Mouse (Mus musculus): Measurements from ENCODE around the gene Cyp21a1. TPM values are rescaled to one million over a fixed set of nuclear protein-coding genes. Genes with fewer than 3 reads are reported as not detected.
"Not testable (repeated sequence)": the region's sequence is repeated elsewhere in the genome, so short reads cannot be mapped to it uniquely, and the experiment has no call there.

Gene Cyp21a1
- total RNA-seq, 1 experiment: 0.27 TPM

- H3K9me3 ChIP-seq (ENCODE audit: control insufficient read depth, insufficient read depth, low read depth, low read length): no peaks in the 10 kb centered on the region
- no peak overlapping the region for H3K4me3 ChIP-seq (ENCODE audit: insufficient read depth in 1 of 2, low read depth in 1 of 2, low read length in 2 of 2, poor library complexity in 1 of 2, severe bottlenecking in 1 of 2)
- no peaks in the 10 kb centered on the region for H3K36me3 ChIP-seq (ENCODE audit: control insufficient read depth, insufficient read depth, low read length, poor library complexity, severe bottlenecking)
- H3K27ac ChIP-seq (ENCODE audit: insufficient read depth, low read depth, low read length, poor library complexity, severe bottlenecking): no peak overlapping the region
- in situ Hi-C loops (cut with MboI; ENCODE audit: low sequenced_read_pairs in 2 of 2, unreplicated experiment in 2 of 2): no loop called here
- TF ChIP-seq MAFK (IDR thresholded peaks at IDR 0.05; ENCODE audit: insufficient read depth, low read depth, low read length): no peak
- TF ChIP-seq ZNF384 (IDR thresholded peaks at IDR 0.05; ENCODE audit: low read depth, low read length): no peak
- no peak for TF ChIP-seq ZC3H11A (IDR thresholded peaks at IDR 0.05; ENCODE audit: borderline replicate concordance, low read depth, low read length)
- no peak for TF ChIP-seq HCFC1 (IDR thresholded peaks at IDR 0.05; ENCODE audit: borderline replicate concordance, insufficient read depth, low read length)
- no peak for TF ChIP-seq CHD2 (IDR thresholded peaks at IDR 0.05; ENCODE audit: low read depth, low read length)
- no peak overlapping the region for H3K9ac ChIP-seq (ENCODE audit: insufficient read depth, low read depth, low read length, poor library complexity, severe bottlenecking)
- no peak for DNase-seq (ENCODE audit: low read depth, low spot score)
- H3K4me1 ChIP-seq (ENCODE audit: control insufficient read depth in 2 of 2, insufficient read depth in 2 of 2, low read length in 2 of 2, poor library complexity in 1 of 2): 0 out of 4 replicates have a peak, but pooled peaks cover 0 to 2% of the 10 kb centered on the region in 2 experiments
Measured at GRCm38 (mm10) chr17:34808599-34809205, 4.3 kb upstream of the Cyp21a1 start.

- DNase-seq (ENCODE audit: low read depth, low spot score): no peak
- in situ Hi-C loops (cut with MboI; ENCODE audit: low sequenced_read_pairs in 2 of 2, unreplicated experiment in 2 of 2): no loop called here
- H3K4me1 ChIP-seq (ENCODE audit: control insufficient read depth in 2 of 2, insufficient read depth in 2 of 2, low read length in 2 of 2, poor library complexity in 1 of 2): 0 out of 4 replicates have a peak, but pooled peaks cover 0 to 2% of the 10 kb centered on the region in 2 experiments
- H3K36me3 ChIP-seq (ENCODE audit: control insufficient read depth, insufficient read depth, low read length, poor library complexity, severe bottlenecking): no peaks in the 10 kb centered on the region
- no peak overlapping the region for H3K4me3 ChIP-seq (ENCODE audit: insufficient read depth in 1 of 2, low read depth in 1 of 2, low read length in 2 of 2, poor library complexity in 1 of 2, severe bottlenecking in 1 of 2)
- TF ChIP-seq ZC3H11A (IDR thresholded peaks at IDR 0.05; ENCODE audit: borderline replicate concordance, low read depth, low read length): no peak
- TF ChIP-seq CHD2 (IDR thresholded peaks at IDR 0.05; ENCODE audit: low read depth, low read length): no peak
- TF ChIP-seq ZNF384 (IDR thresholded peaks at IDR 0.05; ENCODE audit: low read depth, low read length): no peak
- no peak for TF ChIP-seq MAFK (IDR thresholded peaks at IDR 0.05; ENCODE audit: insufficient read depth, low read depth, low read length)
- TF ChIP-seq HCFC1 (IDR thresholded peaks at IDR 0.05; ENCODE audit: borderline replicate concordance, insufficient read depth, low read length): no peak
- no peak overlapping the region for H3K27ac ChIP-seq (ENCODE audit: insufficient read depth, low read depth, low read length, poor library complexity, severe bottlenecking)
- no peak overlapping the region for H3K9ac ChIP-seq (ENCODE audit: insufficient read depth, low read depth, low read length, poor library complexity, severe bottlenecking)
- no peaks in the 10 kb centered on the region for H3K9me3 ChIP-seq (ENCODE audit: control insufficient read depth, insufficient read depth, low read depth, low read length)
Measured at GRCm38 (mm10) chr17:34807176-34807575, 2.8 kb upstream of the Cyp21a1 start.

- Histone ChIP-seq H3K27ac (ENCODE audit: insufficient read depth, low read depth, low read length, poor library complexity, severe bottlenecking) (no peak overlapping the region), H3K36me3 (ENCODE audit: control insufficient read depth, insufficient read depth, low read length, poor library complexity, severe bottlenecking) (no peaks in the 10 kb centered on the region), H3K9ac (ENCODE audit: insufficient read depth, low read depth, low read length, poor library complexity, severe bottlenecking) (no peak overlapping the region), H3K4me1 (ENCODE audit: control insufficient read depth in 2 of 2, insufficient read depth in 2 of 2, low read length in 2 of 2, poor library complexity in 1 of 2) (no peaks in the 10 kb centered on the region), H3K4me3 (ENCODE audit: insufficient read depth in 1 of 2, low read depth in 1 of 2, low read length in 2 of 2, poor library complexity in 1 of 2, severe bottlenecking in 1 of 2) (no peak overlapping the region), H3K9me3 (ENCODE audit: control insufficient read depth, insufficient read depth, low read depth, low read length) (no peaks in the 10 kb centered on the region)
- TF ChIP-seq ZC3H11A (IDR thresholded peaks at IDR 0.05; ENCODE audit: borderline replicate concordance, low read depth, low read length): 0 out of 2 replicates have a peak, but pooled peaks have one; percentile 14
- no peak for TF ChIP-seq MAFK (IDR thresholded peaks at IDR 0.05; ENCODE audit: insufficient read depth, low read depth, low read length)
- no peak for TF ChIP-seq HCFC1 (IDR thresholded peaks at IDR 0.05; ENCODE audit: borderline replicate concordance, insufficient read depth, low read length)
- in situ Hi-C loops (cut with MboI; ENCODE audit: low sequenced_read_pairs in 2 of 2, unreplicated experiment in 2 of 2): no loop called here
- peak; percentile 26 for DNase-seq (ENCODE audit: low read depth, low spot score)
Measured at GRCm38 (mm10) chr17:34804871-34805562, 656 bp upstream of the Cyp21a1 start.

- in situ Hi-C loops (cut with MboI; ENCODE audit: low sequenced_read_pairs in 2 of 2, unreplicated experiment in 2 of 2); H3K9ac ChIP-seq (ENCODE audit: insufficient read depth, low read depth, low read length, poor library complexity, severe bottlenecking); H3K4me3 ChIP-seq (ENCODE audit: insufficient read depth in 1 of 2, low read depth in 1 of 2, low read length in 2 of 2, poor library complexity in 1 of 2, severe bottlenecking in 1 of 2); H3K9me3 ChIP-seq (ENCODE audit: control insufficient read depth, insufficient read depth, low read depth, low read length); H3K36me3 ChIP-seq (ENCODE audit: control insufficient read depth, insufficient read depth, low read length, poor library complexity, severe bottlenecking); H3K4me1 ChIP-seq (ENCODE audit: control insufficient read depth in 2 of 2, insufficient read depth in 2 of 2, low read length in 2 of 2, poor library complexity in 1 of 2); H3K27ac ChIP-seq (ENCODE audit: insufficient read depth, low read depth, low read length, poor library complexity, severe bottlenecking); DNase-seq (ENCODE audit: low read depth, low spot score): not testable (repeated sequence)
Measured at GRCm38 (mm10) chr17:34803367-34803766, 994 bp downstream of the Cyp21a1 start.

GRCm38 (mm10) chr17:34802756-34803155 is 1.6 kb downstream of the Cyp21a1 start:
- in situ Hi-C loops (cut with MboI; ENCODE audit: low sequenced_read_pairs in 2 of 2, unreplicated experiment in 2 of 2); H3K36me3 ChIP-seq (ENCODE audit: control insufficient read depth, insufficient read depth, low read length, poor library complexity, severe bottlenecking); H3K27ac ChIP-seq (ENCODE audit: insufficient read depth, low read depth, low read length, poor library complexity, severe bottlenecking); H3K4me3 ChIP-seq (ENCODE audit: insufficient read depth in 1 of 2, low read depth in 1 of 2, low read length in 2 of 2, poor library complexity in 1 of 2, severe bottlenecking in 1 of 2); DNase-seq (ENCODE audit: low read depth, low spot score); H3K4me1 ChIP-seq (ENCODE audit: control insufficient read depth in 2 of 2, insufficient read depth in 2 of 2, low read length in 2 of 2, poor library complexity in 1 of 2); H3K9me3 ChIP-seq (ENCODE audit: control insufficient read depth, insufficient read depth, low read depth, low read length); H3K9ac ChIP-seq (ENCODE audit: insufficient read depth, low read depth, low read length, poor library complexity, severe bottlenecking): not testable (repeated sequence)

- H3K9me3 ChIP-seq (ENCODE audit: control insufficient read depth, insufficient read depth, low read depth, low read length); H3K36me3 ChIP-seq (ENCODE audit: control insufficient read depth, insufficient read depth, low read length, poor library complexity, severe bottlenecking); H3K9ac ChIP-seq (ENCODE audit: insufficient read depth, low read depth, low read length, poor library complexity, severe bottlenecking); H3K27ac ChIP-seq (ENCODE audit: insufficient read depth, low read depth, low read length, poor library complexity, severe bottlenecking); H3K4me1 ChIP-seq (ENCODE audit: control insufficient read depth in 2 of 2, insufficient read depth in 2 of 2, low read length in 2 of 2, poor library complexity in 1 of 2); in situ Hi-C loops (cut with MboI; ENCODE audit: low sequenced_read_pairs in 2 of 2, unreplicated experiment in 2 of 2); H3K4me3 ChIP-seq (ENCODE audit: insufficient read depth in 1 of 2, low read depth in 1 of 2, low read length in 2 of 2, poor library complexity in 1 of 2, severe bottlenecking in 1 of 2); DNase-seq (ENCODE audit: low read depth, low spot score): not testable (repeated sequence)
Measured at GRCm38 (mm10) chr17:34800781-34801305, 3.5 kb downstream of the Cyp21a1 start.

Data from ES-E14 (cell line).